Mouse (Mus musculus): Measurements from ENCODE around the gene Frmd3.
"Not testable (repeated sequence)": the region's sequence is repeated elsewhere in the genome, so short reads cannot be mapped to it uniquely, and the experiment has no call there.

Frmd3 gene

GRCm38 (mm10) chr4:74013211-74014047, at the start of gene Frmd3:
Gene Frmd3, plus strand, starts transcription at chr4:74013442.
- DNase-seq, result no peak

GRCm38 (mm10) chr4:73980454-73980853, 32.8 kb upstream of the Frmd3 start:
- DNase-seq, result no peak

GRCm38 (mm10) chr4:74012277-74012676, 965 bp upstream of the Frmd3 start:
- no peak for DNase-seq

- no peak for DNase-seq
These were observed 542 bp upstream of the Frmd3 start for GRCm38 (mm10) chr4:74012700-74013099.

- DNase-seq, result no peak
These were observed 832 bp downstream of the Frmd3 start for GRCm38 (mm10) chr4:74014048-74014500.

GRCm38 (mm10) chr4:74020084-74020483, 6.8 kb downstream of the Frmd3 start:
- no peak for DNase-seq

- DNase-seq, result no peak
These were observed 30.0 kb downstream of the Frmd3 start for GRCm38 (mm10) chr4:74043226-74043625.

DNA sequence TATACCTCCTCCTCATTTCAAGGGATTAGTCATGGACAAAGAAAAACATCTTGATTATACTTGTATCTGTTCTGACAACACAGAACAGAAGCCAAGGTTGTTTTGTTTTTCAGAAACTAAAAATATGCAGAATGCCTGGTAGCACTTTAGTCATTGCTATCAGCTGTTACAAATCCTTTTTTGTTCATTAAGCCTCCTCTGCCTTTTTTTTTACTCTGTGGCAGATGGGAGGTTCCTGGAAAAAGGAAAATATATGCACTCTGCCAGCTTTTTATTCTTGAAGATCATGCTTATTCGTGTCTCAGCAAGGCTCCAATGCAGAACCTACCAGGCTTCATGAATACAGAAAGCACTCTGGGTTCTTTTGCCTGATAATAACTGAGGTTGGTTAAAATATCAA, 38.5 kb downstream of the Frmd3 start:
- DNase-seq, result no peak

DNA sequence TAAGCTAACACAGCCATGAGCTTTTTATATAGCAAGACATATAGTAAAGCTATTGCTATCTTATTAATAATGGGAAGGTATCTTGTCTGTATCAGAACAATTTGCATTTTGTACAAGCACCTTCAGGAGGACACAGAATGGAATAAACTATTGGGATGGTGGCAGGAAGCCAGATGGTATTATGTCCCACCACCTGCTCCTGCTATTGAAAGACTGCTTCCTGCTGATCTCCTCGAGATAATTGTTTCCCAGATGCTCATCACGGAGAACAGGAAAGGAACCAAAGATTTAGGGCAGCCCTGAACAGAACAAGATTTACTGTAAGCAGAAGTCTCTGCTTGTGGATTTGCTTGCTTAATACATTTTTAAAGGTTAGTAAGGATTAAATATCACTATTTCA, 63.5 kb downstream of the Frmd3 start:
- DNase-seq, result no peak

- DNase-seq, result no peak
These were observed 97.6 kb downstream of the Frmd3 start for GRCm38 (mm10) chr4:74110816-74111215.

DNA sequence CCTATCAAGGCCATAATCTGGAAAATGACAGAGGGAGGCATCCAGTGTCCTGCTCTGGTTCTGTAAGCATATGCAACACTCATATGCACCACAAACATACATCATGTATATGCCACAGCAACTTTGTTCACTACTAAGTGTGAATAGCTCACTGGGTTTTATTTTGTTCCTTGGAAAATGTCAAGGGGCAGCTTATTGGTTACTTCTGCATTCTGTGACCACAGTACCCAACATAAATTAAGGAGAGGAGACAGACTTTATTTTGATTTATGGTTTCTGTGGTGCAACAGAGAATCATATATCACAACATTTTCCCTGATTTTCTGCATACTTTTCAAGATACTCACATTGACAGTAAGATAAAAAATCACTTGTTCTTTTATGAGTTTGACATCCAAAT, 178.3 kb downstream of the Frmd3 start:
- DNase-seq, result no peak

GRCm38 (mm10) chr4:74201281-74201811, 188.1 kb downstream of the Frmd3 start:
- no peak for DNase-seq

- not testable (repeated sequence) for DNase-seq
These were observed 208.5 kb downstream of the Frmd3 start for GRCm38 (mm10) chr4:74221780-74222179.

DNA sequence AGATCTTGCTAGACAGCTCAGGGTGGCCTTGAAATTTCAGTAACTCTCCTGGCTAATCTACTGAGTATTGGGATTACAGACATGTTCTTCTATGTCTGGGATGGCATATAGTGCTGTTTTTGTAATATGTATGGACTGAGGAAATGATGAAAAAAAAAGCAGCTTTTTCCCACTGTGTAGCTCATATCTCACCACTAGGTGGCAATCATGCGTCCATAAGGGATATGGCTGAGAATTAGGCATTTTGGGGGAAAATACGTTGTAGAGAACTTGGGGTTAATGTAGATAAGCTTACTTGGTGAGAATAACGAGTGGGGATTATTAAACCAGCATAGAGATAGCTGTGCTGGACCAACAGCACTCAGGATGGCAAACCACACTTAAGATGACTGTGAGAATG, 209.1 kb downstream of the Frmd3 start:
- DNase-seq, result no peak

DNA sequence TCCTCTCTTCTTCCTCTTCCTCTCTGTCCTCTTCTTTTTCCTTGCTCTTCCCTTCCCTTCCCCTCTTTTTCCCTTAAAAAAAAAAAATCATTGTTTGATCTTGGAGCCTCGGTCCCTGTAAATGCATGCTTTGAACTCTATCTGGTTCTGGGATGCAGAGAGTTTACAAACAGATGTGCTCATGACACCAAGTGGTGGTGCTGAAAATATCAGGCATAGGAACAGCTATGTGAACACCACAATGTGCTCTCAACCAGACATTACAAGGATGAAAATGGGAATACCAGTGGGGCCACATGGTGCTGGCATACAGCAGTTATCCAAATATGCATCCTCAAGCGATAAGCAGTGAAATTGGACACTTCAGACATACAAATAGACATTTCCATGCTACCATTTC, 211.0 kb downstream of the Frmd3 start:
- DNase-seq, result no peak

- DNase-seq, result no peak
These were observed 217.8 kb downstream of the Frmd3 start for GRCm38 (mm10) chr4:74230994-74231393.

GRCm38 (mm10) chr4:74231405-74231804, 218.2 kb downstream of the Frmd3 start:
- DNase-seq, result peak; percentile 35

- no peak for DNase-seq
These were observed 220.3 kb downstream of the Frmd3 start for GRCm38 (mm10) chr4:74233534-74233933.

DNA sequence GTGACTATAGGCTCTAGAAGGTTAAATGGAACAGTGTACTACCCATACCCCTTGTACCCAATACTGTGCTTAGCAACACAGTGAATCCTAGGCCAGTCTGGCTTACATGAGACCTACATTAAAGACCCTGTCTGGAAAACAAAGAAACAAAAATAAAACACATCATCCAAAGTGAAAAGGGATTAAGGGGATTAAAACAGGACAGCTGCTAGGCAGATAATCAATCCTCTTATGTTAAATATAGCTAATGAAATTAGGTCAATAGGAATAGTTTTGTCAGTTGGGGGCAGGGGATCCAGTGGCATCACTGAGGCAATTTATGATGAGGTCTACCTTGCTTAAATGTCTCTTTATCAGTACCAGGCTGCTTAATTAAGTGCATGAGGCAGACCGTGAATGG, 228.9 kb downstream of the Frmd3 start, which contains the start of gene Kdm4c:
Gene Kdm4c (plus strand): TSS at position 322 of the 400 bp plus-strand sequence.
- DNase-seq, result no peak
